Mouse (Mus musculus) thymus, adult 2 months (tissue): ENCODE results near the gene Cish. TPM values are rescaled to one million over a fixed set of nuclear protein-coding genes. Genes with fewer than 3 reads are reported as not detected.

Experiments used
- DNase-seq: peaks from one replicate; pipeline ENCODE4 v3.0.0; 2021
- H3K27ac ChIP-seq: fragments of 200-500 bp; 2 replicates; pipeline ENCODE4 v1.5.1; 2012; ENCODE audit warnings: low read length, control low read depth; ENCODE audit not compliant: control insufficient read depth, insufficient read depth
- H3K27me3 ChIP-seq: fragments of 200-500 bp; 2 replicates; pipeline ENCODE4 v1.6.1; 2012; ENCODE audit warnings: mild to moderate bottlenecking, low read length, moderate library complexity, mixed read lengths; ENCODE audit not compliant: control insufficient read depth, insufficient read depth
- H3K36me3 ChIP-seq: fragments of 200-500 bp; 2 replicates; pipeline ENCODE4 v1.6.1; 2012; ENCODE audit warnings: mild to moderate bottlenecking, low read length, moderate library complexity; ENCODE audit not compliant: control insufficient read depth, insufficient read depth
- H3K4me1 ChIP-seq: fragments of 200-500 bp; replicated peaks from 2 replicates; pipeline ENCODE4 v1.6.1; 2012; ENCODE audit warnings: low read length; ENCODE audit not compliant: control insufficient read depth, insufficient read depth
- H3K4me3 ChIP-seq: fragments of 200-500 bp; 2 replicates; pipeline ENCODE4 v1.5.1; 2012; ENCODE audit warnings: mild to moderate bottlenecking, low read length, control low read depth, moderate library complexity; ENCODE audit not compliant: control insufficient read depth, insufficient read depth
- CTCF ChIP-seq: fragments of 200-500 bp; IDR thresholded peaks from 2 replicates; pipeline ENCODE4 v1.5.1; 2012; ENCODE audit warnings: mild to moderate bottlenecking, control low read depth, low read length, moderate library complexity, borderline replicate concordance; ENCODE audit not compliant: control insufficient read depth, poor library complexity, insufficient read depth; ENCODE audit errors: extremely low read depth
- POLR2A ChIP-seq: fragments of 200-500 bp; IDR thresholded peaks from 2 replicates; pipeline ENCODE4 v1.6.1; 2012; ENCODE audit warnings: mild to moderate bottlenecking, low read length, control low read depth, moderate library complexity; ENCODE audit not compliant: control insufficient read depth, poor library complexity, insufficient read depth; ENCODE audit errors: extremely low read depth
- WGBS: fragments of 180-500 bp; shearing (Covaris S2); methylation state at CpG from one replicate; pipeline ENCODE4 v1.1.7; 2018; 5-methylcytosine and 5-hydroxymethylcytosine counted together
- polyA plus RNA-seq: library from polyadenylated mRNA; depleted of rRNA; stranded (reverse); fragments of >200 nt; gene quantifications from 2 replicates; pipeline ENCODE4 v1.2.3, GENCODE M21; 2012; rRNA removed

Gene Cish
- 34.5 and 39.6 TPM in 2 replicates for polyA plus RNA-seq

- TF ChIP-seq POLR2A (no peak), CTCF (no peak)
- Histone ChIP-seq H3K4me1 (peaks cover 13% of the 10 kb centered on the region), H3K4me3 (peak within 1 kb of the TSS; percentile 84), H3K27ac (peak within 1 kb of the TSS; percentile 13; the same call in 1 of the 2 replicates), H3K27me3 (no peaks in the 10 kb centered on the region; the same call in 1 of the 2 replicates), H3K36me3 (no peaks in the 10 kb centered on the region)
- DNase-seq = no peak
These were observed at the start of gene Cish for GRCm38 (mm10) chr9:107296016-107296040. TSS of gene Cish (plus strand) at chr9:107296026.

GRCm38 (mm10) chr9:107246170-107246569, 49.7 kb upstream of the Cish start:
- Histone ChIP-seq H3K27me3 (no peaks in the 10 kb centered on the region), H3K4me3 (no peak overlapping the region), H3K4me1 (no peaks in the 10 kb centered on the region), H3K27ac (no peak overlapping the region), H3K36me3 (no peaks in the 10 kb centered on the region)
- 52% methylated on average over 4 of the region's 4 CpGs for WGBS
- TF ChIP-seq POLR2A (no peak), CTCF (no peak)
- DNase-seq = peak; percentile 13

- H3K36me3 ChIP-seq = no peaks in the 10 kb centered on the region
- WGBS = 78% methylated on average over 6 of the region's 6 CpGs
- DNase-seq = no peak
- H3K4me3 ChIP-seq = no peak overlapping the region
- H3K27me3 ChIP-seq = no peaks in the 10 kb centered on the region
- no peak for TF ChIP-seq CTCF
- no peak for TF ChIP-seq POLR2A
- H3K27ac ChIP-seq = no peak overlapping the region
- H3K4me1 ChIP-seq = no peaks in the 10 kb centered on the region
These were observed 46.7 kb upstream of the Cish start for GRCm38 (mm10) chr9:107249154-107249553.

- TF ChIP-seq POLR2A = no peak
- TF ChIP-seq CTCF = no peak
These were observed 45.1 kb upstream of the Cish start for GRCm38 (mm10) chr9:107250416-107251337.

GRCm38 (mm10) chr9:107252164-107252563, 43.7 kb upstream of the Cish start:
- H3K27me3 ChIP-seq = no peaks in the 10 kb centered on the region
- no peak overlapping the region for H3K4me3 ChIP-seq
- WGBS = 71% methylated on average over 5 of the region's 5 CpGs
- H3K4me1 ChIP-seq = no peaks in the 10 kb centered on the region
- TF ChIP-seq CTCF = no peak
- TF ChIP-seq POLR2A = no peak
- no peaks in the 10 kb centered on the region for H3K36me3 ChIP-seq
- H3K27ac ChIP-seq = no peak overlapping the region
- no peak for DNase-seq

More at GRCm38 (mm10) chr9:107250416-107251337, 45.1 kb upstream of the Cish start:
- H3K27me3 ChIP-seq = no peaks in the 10 kb centered on the region
- no peaks in the 10 kb centered on the region for H3K36me3 ChIP-seq
- whole genome bisulfite sequencing = 91% methylated on average over 14 of the region's 14 CpGs
- no peak for DNase-seq
- no peaks in the 10 kb centered on the region for H3K4me1 ChIP-seq
- no peak overlapping the region for H3K4me3 ChIP-seq
- no peak overlapping the region for H3K27ac ChIP-seq

- no peaks in the 10 kb centered on the region for H3K27me3 ChIP-seq
- no peak for DNase-seq
- H3K36me3 ChIP-seq = no peaks in the 10 kb centered on the region
- no peaks in the 10 kb centered on the region for H3K4me1 ChIP-seq
- no peak overlapping the region for H3K27ac ChIP-seq
- WGBS = 56% methylated on average over 12 of the region's 12 CpGs
- TF ChIP-seq POLR2A (no peak), CTCF (no peak)
- H3K4me3 ChIP-seq = no peak overlapping the region
These were observed 41.4 kb upstream of the Cish start for GRCm38 (mm10) chr9:107254476-107254875.

GRCm38 (mm10) chr9:107254925-107255324, 40.9 kb upstream of the Cish start:
- no peaks in the 10 kb centered on the region for H3K27me3 ChIP-seq
- no peak overlapping the region for H3K4me3 ChIP-seq
- TF ChIP-seq CTCF = no peak
- no peak for TF ChIP-seq POLR2A
- H3K27ac ChIP-seq = no peak overlapping the region
- H3K36me3 ChIP-seq = no peaks in the 10 kb centered on the region
- H3K4me1 ChIP-seq = no peaks in the 10 kb centered on the region
- WGBS = 97% methylated on average over 3 of the region's 3 CpGs
- DNase-seq = no peak
